Mouse (Mus musculus) layer of hippocampus, adult 9-11 months (tissue): ENCODE measurements around the gene Pole4.
"Not testable (repeated sequence)": the region's sequence is repeated elsewhere in the genome, so short reads cannot be mapped to it uniquely, and the experiment has no call there.

Source experiments
- DNase-seq: peaks from one replicate; pipeline ENCODE4 v3.0.0; 2022

The Pole4 gene

DNA sequence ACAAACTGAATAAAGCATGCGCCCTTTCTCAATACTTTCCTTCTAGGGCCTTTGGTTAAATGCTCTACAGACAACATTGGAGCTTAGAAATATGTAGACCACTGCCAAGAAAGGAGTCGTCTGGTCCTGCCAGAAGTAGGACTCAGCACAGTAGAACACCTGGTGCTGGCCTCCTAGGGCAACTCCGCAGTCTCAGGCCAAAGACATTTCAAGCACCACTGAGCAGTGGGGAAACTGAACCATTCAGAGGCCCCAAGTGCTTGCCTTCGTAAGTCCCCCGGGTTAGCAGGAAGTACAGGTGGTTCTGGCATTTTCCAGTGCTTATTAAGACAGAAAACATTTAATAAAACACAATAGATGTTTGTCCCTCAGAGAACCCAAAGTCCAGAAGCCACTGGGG lies 9.7 kb upstream of the Pole4 start:
- no peak for DNase-seq

DNA sequence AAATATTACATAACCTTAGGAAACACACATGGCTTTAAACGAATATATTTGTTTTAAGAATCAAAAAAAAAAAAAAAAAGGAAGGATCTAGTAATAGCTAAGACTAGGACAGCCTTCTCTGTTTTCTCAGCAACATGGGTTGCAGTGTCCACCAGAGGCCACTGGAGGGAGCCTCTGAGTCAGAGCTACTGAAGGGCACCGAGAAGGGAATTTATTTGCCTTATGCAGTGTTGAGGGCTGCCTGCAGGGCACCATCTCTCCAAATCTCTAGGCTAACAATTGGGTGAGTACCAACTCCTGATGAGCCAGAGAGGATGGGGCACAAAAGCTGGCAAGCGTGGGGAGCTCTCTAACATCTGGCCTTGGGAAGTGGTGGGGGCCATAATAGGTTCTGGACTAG lies 9.1 kb upstream of the Pole4 start:
- DNase-seq, result peak; percentile 81

DNA sequence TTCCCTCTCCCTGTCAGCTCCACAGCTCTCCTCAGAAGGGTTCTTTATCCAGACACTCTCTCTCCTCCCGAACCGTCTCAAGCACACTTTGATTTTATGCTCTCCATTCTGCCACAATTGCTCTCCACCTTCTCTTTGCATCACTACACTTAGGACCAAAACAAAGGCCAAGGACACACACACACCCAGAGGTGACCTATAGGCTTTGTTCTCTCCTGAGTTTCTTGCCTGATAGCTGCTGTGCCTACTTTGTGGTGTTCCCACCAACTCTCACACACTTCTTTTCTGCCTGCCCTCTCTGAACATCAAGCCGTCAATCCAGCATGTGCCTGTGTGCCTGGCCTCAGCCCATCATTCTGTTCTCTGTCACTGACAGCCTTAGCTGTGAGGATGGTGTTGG lies 2.6 kb upstream of the Pole4 start:
- DNase-seq, result no peak

DNA sequence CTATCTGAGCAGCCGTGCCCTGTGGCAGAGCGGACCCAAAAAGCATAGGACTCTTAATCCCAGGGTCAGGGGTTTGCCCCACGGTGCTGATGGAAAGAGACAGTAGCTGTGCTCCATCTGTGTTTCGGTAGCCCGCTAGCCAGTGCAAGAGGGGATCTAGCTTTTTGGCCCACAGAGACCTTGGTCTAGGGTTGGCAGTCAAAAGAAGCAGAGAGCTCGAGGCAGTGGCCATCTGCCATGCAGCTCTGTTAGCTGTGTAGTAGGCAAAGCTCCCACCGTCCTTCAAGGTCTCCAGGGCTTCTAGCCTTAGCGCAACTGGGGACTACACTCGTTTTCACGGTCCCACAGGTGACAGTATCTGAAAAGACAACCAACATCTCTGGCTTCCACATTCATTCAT lies 2.1 kb upstream of the Pole4 start:
- DNase-seq, result no peak

GRCm38 (mm10) chr6:82703710-82704109 lies 1.5 kb downstream of the Pole4 start:
- DNase-seq, result no peak

GRCm38 (mm10) chr6:82702593-82703017 lies 2.6 kb downstream of the Pole4 start:
- peak; percentile 78 for DNase-seq

DNA sequence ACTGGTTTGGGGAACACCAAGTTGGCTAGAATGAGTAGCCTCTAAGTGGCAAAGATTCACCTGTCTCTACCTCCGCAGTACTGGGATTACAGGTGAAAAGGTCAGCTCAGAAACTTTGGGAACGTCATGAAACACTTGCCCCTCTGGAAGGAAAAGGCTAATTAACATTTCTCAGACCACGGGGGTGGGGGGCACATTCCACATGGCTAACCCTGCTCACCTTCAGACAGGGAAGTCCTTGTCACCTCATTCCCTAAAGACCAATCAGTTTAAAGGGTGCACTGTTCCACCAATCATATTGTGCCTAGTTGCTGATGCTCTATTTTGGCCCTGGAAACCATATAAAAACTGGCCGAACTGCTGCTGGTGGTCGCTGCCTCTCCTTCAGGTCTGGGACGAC lies 3.9 kb downstream of the Pole4 start:
- DNase-seq, result no peak

DNA sequence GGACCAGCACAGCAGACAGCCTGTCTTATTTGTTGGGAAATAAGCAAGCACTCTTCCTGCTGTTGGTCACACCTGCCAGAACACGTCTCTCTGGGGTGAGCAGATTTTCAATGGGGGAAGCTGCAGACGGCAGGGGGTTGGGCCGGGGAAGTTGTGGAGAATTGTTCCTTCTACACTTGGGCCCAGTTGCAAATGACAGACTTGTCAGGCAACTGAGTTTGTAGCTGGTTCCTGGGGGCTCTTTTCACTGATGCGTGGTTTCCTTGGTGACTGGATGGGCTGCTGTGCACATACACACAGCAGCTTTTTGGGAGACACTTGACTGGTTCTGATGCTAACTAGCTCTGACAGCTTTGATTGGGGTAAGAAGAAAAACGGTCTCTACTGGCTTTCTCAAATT lies 5.3 kb downstream of the Pole4 start:
- DNase-seq, result no peak

DNA sequence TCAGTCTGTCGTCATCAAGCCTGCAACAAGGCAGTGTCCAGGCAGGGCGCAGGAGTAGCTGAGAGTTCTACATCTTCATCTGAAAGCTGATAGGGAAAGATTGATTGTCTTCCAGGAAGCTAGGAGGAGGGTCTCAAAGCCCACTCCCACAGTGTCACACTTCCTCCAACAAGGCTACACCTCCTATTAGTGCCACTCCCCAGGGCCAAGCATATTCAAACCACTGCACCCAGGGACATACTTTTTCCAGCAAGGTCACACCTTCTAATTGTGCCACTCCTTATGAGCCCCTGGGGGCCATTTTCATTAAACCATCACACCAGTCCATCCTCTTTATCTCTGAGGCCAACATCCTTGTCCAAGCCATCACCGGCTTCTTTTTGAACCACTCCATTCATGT lies 8.4 kb downstream of the Pole4 start:
- no peak for DNase-seq

DNA sequence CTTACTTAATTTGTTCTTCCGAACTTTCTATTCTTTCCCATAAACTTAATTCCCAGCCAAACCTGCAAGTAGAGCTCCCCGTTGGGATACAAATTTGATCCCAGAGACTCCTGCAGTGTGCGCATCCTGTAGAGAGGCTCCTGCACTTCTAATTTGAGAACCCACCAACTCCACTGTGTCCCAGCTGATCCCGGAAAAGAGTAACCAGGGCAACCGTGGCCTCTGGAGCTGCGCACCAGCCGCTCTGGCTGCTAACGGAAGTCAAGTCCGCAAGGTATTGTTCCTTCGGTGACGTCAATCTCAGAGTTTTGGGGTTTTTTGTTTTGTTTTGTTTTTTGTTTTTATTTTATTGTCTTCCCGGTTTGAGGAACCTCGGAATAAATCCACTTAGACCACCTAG lies 10.5 kb downstream of the Pole4 start:
- no peak for DNase-seq

DNA sequence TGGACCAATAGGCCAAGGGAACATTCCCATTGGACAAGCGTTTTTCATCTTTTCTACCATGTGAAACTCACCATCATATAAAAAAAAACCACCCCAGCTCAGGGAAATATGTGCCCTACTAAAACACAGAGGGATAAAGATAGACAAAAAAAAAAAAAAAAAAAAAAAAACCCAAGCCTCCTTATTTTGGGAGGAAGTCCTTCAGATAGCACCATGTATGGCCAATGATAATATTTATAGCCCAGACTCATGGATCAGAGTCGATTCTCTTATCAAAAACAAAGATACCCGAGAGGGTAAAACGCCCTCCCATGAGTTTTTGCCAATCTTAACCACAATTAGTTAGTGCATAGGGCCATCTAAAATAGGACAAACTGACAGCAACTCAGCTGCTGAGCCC lies 15.7 kb downstream of the Pole4 start:
- no peak for DNase-seq

GRCm38 (mm10) chr6:82688586-82688985 lies 16.6 kb downstream of the Pole4 start:
- DNase-seq, result not testable (repeated sequence)

GRCm38 (mm10) chr6:82684136-82684535 lies 21.0 kb downstream of the Pole4 start:
- DNase-seq, result no peak

DNA sequence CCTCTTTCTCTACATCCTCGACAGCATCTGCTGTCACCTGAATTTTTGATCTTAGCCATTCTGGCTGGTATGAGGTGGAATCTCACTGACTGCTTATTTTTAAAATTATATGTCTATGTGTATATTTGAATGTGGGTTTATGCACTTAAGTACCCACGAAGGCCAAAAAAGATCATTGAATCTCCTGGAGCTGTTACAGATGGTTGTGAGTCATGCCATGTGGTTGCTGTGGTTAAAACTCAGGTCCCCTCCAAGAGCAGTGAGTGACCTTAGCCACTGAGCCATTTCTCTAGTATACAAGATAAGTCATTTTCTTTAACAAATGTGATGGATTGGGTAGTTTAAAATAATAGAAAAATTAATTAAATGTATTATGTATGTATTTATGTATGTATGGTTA lies 25.9 kb downstream of the Pole4 start:
- not testable (repeated sequence) for DNase-seq

DNA sequence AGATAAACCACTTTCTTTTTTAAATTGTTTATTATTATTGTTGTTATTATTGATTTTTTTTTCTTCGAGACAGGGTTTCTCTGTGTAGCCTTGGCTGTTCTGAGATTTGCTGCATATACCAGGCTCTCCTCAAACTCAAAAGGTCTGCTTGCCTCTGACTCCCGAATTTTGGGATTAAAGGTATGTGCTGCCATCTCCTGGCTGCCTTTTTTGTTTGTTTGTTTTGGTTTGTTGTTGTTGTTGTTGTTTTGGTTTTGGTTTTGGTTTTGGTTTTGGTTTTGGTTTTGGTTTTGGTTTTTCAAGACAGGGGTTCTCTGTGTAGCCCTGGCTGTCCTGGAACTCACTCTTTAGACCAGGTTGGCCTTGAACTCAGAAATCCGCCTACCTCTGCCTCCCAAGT lies 27.5 kb downstream of the Pole4 start:
- DNase-seq, result not testable (repeated sequence)

- no peak for DNase-seq
Observed at GRCm38 (mm10) chr6:82666480-82666879, 38.7 kb downstream of the Pole4 start.

GRCm38 (mm10) chr6:82653169-82653525 lies 52.0 kb downstream of the Pole4 start:
- no peak for DNase-seq

DNA sequence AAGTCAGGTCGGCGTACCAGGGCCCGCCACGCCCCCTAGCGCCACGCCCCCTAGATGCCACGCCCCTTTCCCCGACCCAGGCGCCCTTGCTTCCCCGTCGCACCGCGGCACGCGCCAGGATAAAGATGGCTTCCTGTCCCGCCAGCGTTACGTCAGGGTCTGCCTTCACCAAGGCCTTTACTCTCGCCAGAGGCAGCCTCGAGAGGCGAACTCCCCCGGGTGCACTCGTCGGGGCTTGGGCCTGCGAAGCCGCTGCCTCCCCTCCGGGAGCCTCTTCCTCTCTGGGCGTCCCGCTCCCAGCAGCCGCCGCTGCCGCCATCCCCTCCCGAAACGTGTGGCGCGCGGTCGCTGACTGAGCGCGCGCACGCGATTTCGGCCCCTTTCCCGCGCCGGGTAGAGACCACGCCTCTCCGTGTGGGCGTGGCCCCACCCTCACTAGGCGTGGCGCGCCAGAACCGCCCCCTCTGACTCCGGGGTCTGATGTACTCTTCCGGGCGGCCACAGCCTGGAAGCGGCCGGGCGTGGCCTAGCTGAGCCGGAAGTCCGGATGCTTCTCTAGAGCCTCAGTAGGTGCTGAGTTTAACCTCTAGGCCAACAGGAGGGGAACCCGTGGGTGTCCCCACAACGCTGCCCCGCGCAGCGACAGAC lies 52.5 kb downstream of the Pole4 start:
- DNase-seq, result peak; percentile 95

DNA sequence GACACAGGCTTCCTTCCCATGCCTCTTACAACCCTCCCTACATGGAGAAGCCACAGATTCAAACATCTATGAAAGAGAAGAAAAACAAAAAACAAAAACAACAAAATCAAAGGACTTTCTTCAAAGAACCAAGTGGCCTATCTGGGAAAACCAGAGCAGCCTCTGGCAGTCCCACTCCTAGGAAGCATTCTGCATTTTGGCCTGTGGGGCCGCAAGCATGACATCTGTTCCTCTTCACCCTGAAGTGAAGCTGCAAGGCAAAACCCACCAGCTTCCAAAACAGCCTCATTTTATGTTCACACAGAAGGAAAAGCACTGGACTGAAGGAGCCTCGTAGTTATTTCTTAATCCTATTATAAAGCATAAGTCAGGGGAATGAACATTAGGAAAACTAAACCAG lies 56.1 kb downstream of the Pole4 start:
- DNase-seq, result no peak

GRCm38 (mm10) chr6:82647940-82648655 lies 57.1 kb downstream of the Pole4 start:
- no peak for DNase-seq

DNA sequence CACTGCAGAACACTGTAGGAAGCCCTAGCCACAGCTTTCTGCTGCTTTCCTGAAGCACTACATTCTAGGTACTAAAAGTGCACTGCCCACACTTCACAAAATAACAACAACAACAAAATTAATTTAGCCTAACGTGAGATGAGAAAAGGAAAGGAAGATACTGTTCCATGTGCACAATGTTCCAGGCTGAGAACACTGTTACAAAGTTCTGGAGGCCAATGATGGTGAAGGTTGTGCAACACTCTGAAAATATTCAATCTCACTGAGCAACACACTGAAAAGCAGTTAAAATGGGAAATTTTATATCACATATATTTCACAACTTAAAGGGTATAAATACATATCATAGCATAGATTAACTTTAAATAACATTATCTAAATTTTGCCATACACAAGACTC lies 58.2 kb downstream of the Pole4 start:
- DNase-seq, result no peak

DNA sequence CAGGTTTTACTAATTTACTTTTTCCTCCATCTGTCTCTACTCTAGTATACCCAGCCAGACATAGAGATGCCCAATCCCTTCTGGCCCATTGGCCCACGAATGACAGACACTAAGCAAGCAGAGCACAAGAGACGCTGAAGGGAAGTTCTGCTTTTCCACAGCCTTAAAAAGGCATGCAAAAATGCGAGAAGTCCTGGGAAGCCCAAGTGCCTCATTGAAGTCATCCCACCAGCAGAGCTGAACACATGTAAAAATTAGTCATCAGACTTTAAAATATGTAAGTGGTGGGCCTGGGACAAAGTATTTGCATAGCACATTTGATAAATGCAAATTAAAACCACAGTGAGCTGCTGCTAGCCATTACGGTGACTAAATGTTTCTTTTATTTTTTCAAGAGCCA lies 65.1 kb downstream of the Pole4 start:
- DNase-seq, result peak; percentile 63

- not testable (repeated sequence) for DNase-seq
Observed at GRCm38 (mm10) chr6:82625331-82625730, 79.8 kb downstream of the Pole4 start.

DNA sequence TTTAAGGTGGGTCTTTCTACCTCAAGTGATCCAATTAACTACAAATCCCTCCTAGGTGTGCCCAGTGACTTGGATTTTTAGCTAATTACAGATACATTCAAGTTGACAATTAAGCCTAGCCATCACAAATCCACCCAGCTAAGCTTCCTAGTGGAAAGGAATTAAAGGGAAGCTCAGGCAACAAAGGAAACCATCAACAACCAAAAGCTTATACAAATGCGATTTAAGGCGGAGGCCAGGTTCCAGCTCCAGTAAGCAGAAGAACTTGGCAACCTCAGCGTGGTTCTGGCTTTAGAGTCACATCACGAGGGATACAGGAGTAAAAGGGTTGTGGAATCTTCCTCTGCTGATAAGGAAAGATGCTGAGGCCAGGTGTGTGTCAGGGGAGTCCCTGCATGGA lies 92.0 kb downstream of the Pole4 start:
- DNase-seq, result no peak

DNA sequence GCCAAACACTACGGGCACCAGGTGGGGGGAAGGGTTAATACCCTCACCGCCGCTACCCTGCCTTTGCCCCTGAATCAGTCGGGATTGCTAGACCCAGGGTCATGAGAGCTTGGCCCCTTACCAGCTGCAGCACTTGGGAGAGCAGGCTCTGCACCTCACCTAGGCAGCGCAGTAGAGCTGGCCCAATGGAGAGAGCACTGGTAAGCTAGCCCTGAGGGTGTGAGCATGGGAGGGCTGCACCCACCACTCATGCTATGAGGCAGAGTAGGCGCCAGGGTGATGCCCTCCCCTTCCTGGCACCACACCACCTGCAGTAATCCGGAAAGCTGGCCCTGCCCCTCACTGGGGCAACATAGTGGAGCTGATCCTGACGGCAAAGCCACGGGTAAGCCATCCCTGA lies 94.1 kb downstream of the Pole4 start:
- no peak for DNase-seq
